Comparison of ENCODE assay signal across 7 mouse cellular contexts in genomic region chr15:89088607-89089247, GRCm38 (mm10). TPM values are rescaled to one million over a fixed set of nuclear protein-coding genes. Genes with fewer than 3 reads are reported as not detected.
DNase-seq lines count a peak whose midpoint lies in the region; ATAC-seq and TF ChIP-seq lines count a peak whose summit lies in the region.

TSS of gene Selenoo (plus strand) at chr15:89089084.

- H3K4me1 ChIP-seq in embryonic facial prominence, embryonic 13.5 days: peaks cover 23% of the 10 kb centered on the region
- H3K4me1 ChIP-seq in heart, adult 2 months (ENCODE audit: control insufficient read depth, insufficient read depth, low read length): peaks cover 4% of the 10 kb centered on the region
- peaks cover 22% of the 10 kb centered on the region for H3K4me1 ChIP-seq in limb, embryonic 13.5 days
- peaks cover 20% of the 10 kb centered on the region for H3K4me1 ChIP-seq in midbrain, embryonic 16.5 days (ENCODE audit: control insufficient read depth, insufficient read depth, low read length)

- peak within 1 kb of the TSS; percentile 97 for H3K9ac ChIP-seq in embryonic facial prominence, embryonic 13.5 days
- H3K9ac ChIP-seq in heart, adult 2 months (ENCODE audit: low read depth, low read length): peak within 1 kb of the TSS; percentile 98
- peak within 1 kb of the TSS; percentile 98 for H3K9ac ChIP-seq in limb, embryonic 13.5 days
- H3K9ac ChIP-seq in midbrain, embryonic 16.5 days (ENCODE audit: low read depth, low read length): peak within 1 kb of the TSS; percentile 88

- H3K36me3 ChIP-seq in embryonic facial prominence, embryonic 13.5 days: peaks cover 53% of the 10 kb centered on the region
- no peaks in the 10 kb centered on the region for H3K36me3 ChIP-seq in heart, adult 2 months (ENCODE audit: control insufficient read depth, insufficient read depth, low read length)
- H3K36me3 ChIP-seq in limb, embryonic 13.5 days: peaks cover 55% of the 10 kb centered on the region
- H3K36me3 ChIP-seq in midbrain, embryonic 16.5 days (ENCODE audit: control insufficient read depth, insufficient read depth, low read length): peaks cover 23% of the 10 kb centered on the region

- intact Hi-C loops in heart, adult 2 months (cut with DNase I): loop anchor here (1.0 kb wide), 1 partner anchor 12 kb away; no protein-coding TSS in a partner anchor

- no peaks in the 10 kb centered on the region for H3K27me3 ChIP-seq in embryonic facial prominence, embryonic 13.5 days
- H3K27me3 ChIP-seq in heart, adult 2 months (ENCODE audit: control insufficient read depth, insufficient read depth, low read length): no peaks in the 10 kb centered on the region
- H3K27me3 ChIP-seq in limb, embryonic 13.5 days: no peaks in the 10 kb centered on the region
- no peaks in the 10 kb centered on the region for H3K27me3 ChIP-seq in midbrain, embryonic 16.5 days (ENCODE audit: control insufficient read depth, insufficient read depth, low read depth, low read length)

- ATAC-seq in embryonic facial prominence, embryonic 13.5 days (ENCODE audit: insufficient number of reproducible peaks, insufficient read depth, low FRiP score, low TSS enrichment, low read depth): peak; percentile 84
- ATAC-seq in limb, embryonic 13.5 days (ENCODE audit: low FRiP score, low read depth): peak; percentile 94
- peak; percentile 94 for ATAC-seq in midbrain, embryonic 16.5 days

- 1% methylated on average over 38 of the region's 38 CpGs for WGBS in embryonic facial prominence, embryonic 13.5 days
- WGBS in heart, adult 2 months: 3% methylated on average over 38 of the region's 38 CpGs
- WGBS in limb, embryonic 13.5 days: 2% methylated on average over 38 of the region's 38 CpGs
- 3% methylated on average over 31 of the region's 38 CpGs for WGBS in midbrain, embryonic 16.5 days

- peak; percentile 96 for DNase-seq in adrenal gland, postnatal 36 days
- peak; percentile 91 to 94 for DNase-seq in heart, adult 2 months
- DNase-seq in kidney, adult 8-10 months: peak; percentile 92 to 93
- peak; percentile 80 to 87 for DNase-seq in spleen, postnatal 10 days (ENCODE audit: low spot score in 2 of 2)

- no peaks in the 10 kb centered on the region; the same call in 1 of the 2 replicates for H3K79me2 ChIP-seq in heart, adult 2 months (replicated peaks; ENCODE audit: control insufficient read depth, insufficient read depth, low read length)

- TF ChIP-seq POLR2A in heart, adult 2 months (IDR thresholded peaks at IDR 0.05; ENCODE audit: insufficient read depth, low read depth, low read length): no peak; the same call in none of the 2 replicates

- peak; percentile 64; the same call in 1 of the 2 replicates for TF ChIP-seq EP300 in heart, adult 2 months (IDR thresholded peaks at IDR 0.05; ENCODE audit: insufficient read depth, low read depth, low read length)

- peak within 1 kb of the TSS; percentile 99 for H3K4me3 ChIP-seq in embryonic facial prominence, embryonic 13.5 days
- H3K4me3 ChIP-seq in heart, adult 2 months: peak within 1 kb of the TSS; percentile 78
- H3K4me3 ChIP-seq in limb, embryonic 13.5 days: peak within 1 kb of the TSS; percentile 99
- H3K4me3 ChIP-seq in midbrain, embryonic 16.5 days (ENCODE audit: low read depth, low read length): peak within 1 kb of the TSS; percentile 80

- no peaks in the 10 kb centered on the region for H3K9me3 ChIP-seq in embryonic facial prominence, embryonic 13.5 days
- H3K9me3 ChIP-seq in limb, embryonic 13.5 days: no peaks in the 10 kb centered on the region
- no peaks in the 10 kb centered on the region for H3K9me3 ChIP-seq in midbrain, embryonic 16.5 days (replicated peaks; ENCODE audit: control insufficient read depth, low read length, poor library complexity, severe bottlenecking)

- H3K4me2 ChIP-seq in embryonic facial prominence, embryonic 13.5 days: peak within 1 kb of the TSS; percentile 98
- peak within 1 kb of the TSS; percentile 99 for H3K4me2 ChIP-seq in limb, embryonic 13.5 days (replicated peaks)
- peak within 1 kb of the TSS; percentile 85 for H3K4me2 ChIP-seq in midbrain, embryonic 16.5 days (ENCODE audit: low read length)

- TF ChIP-seq CTCF in heart, adult 2 months (IDR thresholded peaks at IDR 0.05): no peak

- peak within 1 kb of the TSS; percentile 72; the same call in 1 of the 2 replicates for H3K27ac ChIP-seq in embryonic facial prominence, embryonic 13.5 days
- H3K27ac ChIP-seq in heart, adult 2 months: peak within 1 kb of the TSS; percentile 93
- peak within 1 kb of the TSS; percentile 73 for H3K27ac ChIP-seq in limb, embryonic 13.5 days
- H3K27ac ChIP-seq in midbrain, embryonic 16.5 days (ENCODE audit: low read length): peak within 1 kb of the TSS; percentile 82

RNA-seq across cellular contexts. Expression of gene Selenoo, which starts in this region (rescaled TPM):
- total RNA-seq in adrenal gland, postnatal 36 days (2021): 10 to 100 TPM; 29.8 to 44.9 TPM
- 20.2 and 24.0 TPM in 2 replicates for polyA plus RNA-seq in embryonic facial prominence, embryonic 13.5 days (2015; fragmentation: Nextera tagmentation; extraction: Ambion mirVana)
- 10 to 100 TPM; 13.6 to 16.5 TPM for total RNA-seq in heart, adult 2 months (2021)
- polyA plus RNA-seq in heart, adult 2 months (2012; rRNA removed): 20.7 and 28.6 TPM in 2 replicates
- 18.6 and 19.0 TPM in 2 replicates for polyA plus RNA-seq in limb, embryonic 13.5 days (2015; fragmentation: Nextera tagmentation; extraction: Ambion mirVana)
- 17.8 and 19.1 TPM in 2 replicates for polyA plus RNA-seq in midbrain, embryonic 16.5 days (2015; fragmentation: Nextera tagmentation; extraction: Ambion mirVana)

Comparison
In these comparisons a context has a peak if more than half of its experiments do, and no peak if none do; other contexts are left out.
1. Peak in every context shown above with its lines: DNase-seq, ATAC-seq, H3K4me3 ChIP-seq and H3K27ac ChIP-seq.